Mouse (Mus musculus): ENCODE results near the gene Tmem132d. TPM values are rescaled to one million over a fixed set of nuclear protein-coding genes. Genes with fewer than 3 reads are reported as not detected.
A peak's percentile ranks its signal among the peaks of the same experiment; 100 is the strongest.

Gene Tmem132d
- total RNA-seq, 2 experiments from 2014 or later, result 16.8 to 17.9 TPM

GRCm38 (mm10) chr5:127918376-127918775, 514.5 kb downstream of the Tmem132d start:
- H3K27ac ChIP-seq, result no peak overlapping the region
- H3K4me3 ChIP-seq, result no peak overlapping the region
- no peak for DNase-seq (ENCODE audit: low spot score in 2 of 2)
- no peak for TF ChIP-seq CTCF (conservative IDR thresholded peaks at IDR 0.05)

- no peak overlapping the region for H3K4me3 ChIP-seq
- no peak for TF ChIP-seq CTCF (conservative IDR thresholded peaks at IDR 0.05)
- DNase-seq (ENCODE audit: low spot score in 2 of 2), result no peak
Observed at GRCm38 (mm10) chr5:127914157-127914556, 518.7 kb downstream of the Tmem132d start.

GRCm38 (mm10) chr5:127911603-127912002, 521.3 kb downstream of the Tmem132d start:
- no peak for DNase-seq (ENCODE audit: low spot score in 2 of 2)
- H3K4me3 ChIP-seq, result no peak overlapping the region
- TF ChIP-seq CTCF (conservative IDR thresholded peaks at IDR 0.05), result no peak
- no peak overlapping the region for H3K27ac ChIP-seq

More at GRCm38 (mm10) chr5:127914157-127914556, 518.7 kb downstream of the Tmem132d start:
- no peak overlapping the region for H3K27ac ChIP-seq

- Histone ChIP-seq H3K27ac (no peak overlapping the region), H3K4me3 (no peak overlapping the region)
- DNase-seq (ENCODE audit: low spot score in 2 of 2), result no peak
- no peak for TF ChIP-seq CTCF (conservative IDR thresholded peaks at IDR 0.05)
Observed at GRCm38 (mm10) chr5:127910356-127910755, 522.5 kb downstream of the Tmem132d start.

GRCm38 (mm10) chr5:127895176-127895575, 537.7 kb downstream of the Tmem132d start:
- no peak for DNase-seq (ENCODE audit: low spot score in 2 of 2)

GRCm38 (mm10) chr5:127885566-127886505, 547.0 kb downstream of the Tmem132d start:
- no peak overlapping the region for H3K27ac ChIP-seq
- no peak overlapping the region for H3K4me3 ChIP-seq
- DNase-seq (ENCODE audit: low spot score in 2 of 2), result peak; percentile 23 to 32
- no peak for TF ChIP-seq CTCF (conservative IDR thresholded peaks at IDR 0.05)

More at GRCm38 (mm10) chr5:127895176-127895575, 537.7 kb downstream of the Tmem132d start:
- H3K27ac ChIP-seq, result no peak overlapping the region
- no peak overlapping the region for H3K4me3 ChIP-seq
- TF ChIP-seq CTCF (conservative IDR thresholded peaks at IDR 0.05), result no peak

- Histone ChIP-seq H3K4me3 (no peak overlapping the region), H3K27ac (no peak overlapping the region)
- DNase-seq (ENCODE audit: low spot score in 2 of 2), result no peak
- TF ChIP-seq CTCF (conservative IDR thresholded peaks at IDR 0.05), result no peak
Observed at GRCm38 (mm10) chr5:127883021-127883420, 549.9 kb downstream of the Tmem132d start.

GRCm38 (mm10) chr5:127874461-127874860, 558.4 kb downstream of the Tmem132d start:
- no peak for DNase-seq (ENCODE audit: low spot score in 2 of 2)
- no peak for TF ChIP-seq CTCF (conservative IDR thresholded peaks at IDR 0.05)
- no peak overlapping the region for H3K4me3 ChIP-seq
- no peak overlapping the region for H3K27ac ChIP-seq

- H3K27ac ChIP-seq, result no peak overlapping the region
- no peak for DNase-seq (ENCODE audit: low spot score in 2 of 2)
- TF ChIP-seq CTCF (conservative IDR thresholded peaks at IDR 0.05), result no peak
- no peak overlapping the region for H3K4me3 ChIP-seq
Observed at GRCm38 (mm10) chr5:127865157-127865556, 567.7 kb downstream of the Tmem132d start.

- no peak overlapping the region for H3K4me3 ChIP-seq
- DNase-seq (ENCODE audit: low spot score in 2 of 2), result no peak
- H3K27ac ChIP-seq, result no peak overlapping the region
- no peak for TF ChIP-seq CTCF (conservative IDR thresholded peaks at IDR 0.05)
Observed at GRCm38 (mm10) chr5:127859719-127860118, 573.2 kb downstream of the Tmem132d start.

- H3K27ac ChIP-seq, result no peak overlapping the region
- H3K4me3 ChIP-seq, result no peak overlapping the region
- TF ChIP-seq CTCF (conservative IDR thresholded peaks at IDR 0.05), result no peak
- no peak for DNase-seq (ENCODE audit: low spot score in 2 of 2)
Observed at GRCm38 (mm10) chr5:127852305-127852704, 580.6 kb downstream of the Tmem132d start.

- no peak for DNase-seq (ENCODE audit: low spot score in 2 of 2)
- H3K27ac ChIP-seq, result no peak overlapping the region
- no peak for TF ChIP-seq CTCF (conservative IDR thresholded peaks at IDR 0.05)
- no peak overlapping the region for H3K4me3 ChIP-seq
Observed at GRCm38 (mm10) chr5:127831791-127832190, 601.1 kb downstream of the Tmem132d start.

GRCm38 (mm10) chr5:127830831-127831230, 602.0 kb downstream of the Tmem132d start:
- no peak for TF ChIP-seq CTCF (conservative IDR thresholded peaks at IDR 0.05)

GRCm38 (mm10) chr5:127828756-127829155, 604.1 kb downstream of the Tmem132d start:
- Histone ChIP-seq H3K4me3 (no peak overlapping the region), H3K27ac (no peak overlapping the region)
- no peak for TF ChIP-seq CTCF (conservative IDR thresholded peaks at IDR 0.05)
- DNase-seq (ENCODE audit: low spot score in 2 of 2), result no peak

More at GRCm38 (mm10) chr5:127830831-127831230, 602.0 kb downstream of the Tmem132d start:
- DNase-seq (ENCODE audit: low spot score in 2 of 2), result no peak
- no peak overlapping the region for H3K4me3 ChIP-seq
- no peak overlapping the region for H3K27ac ChIP-seq

Measured in layer of hippocampus, adult 2 months (tissue).